Mouse (Mus musculus): ENCODE results near the gene Mrpl43. TPM values are rescaled to one million over a fixed set of nuclear protein-coding genes. Genes with fewer than 3 reads are reported as not detected.
A peak's percentile ranks its signal among the peaks of the same experiment; 100 is the strongest.
"Not testable (repeated sequence)": the region's sequence is repeated elsewhere in the genome, so short reads cannot be mapped to it uniquely, and the experiment has no call there.

Gene Mrpl43
- polyA plus RNA-seq, 1 experiment from 2014 or later: 64.9 TPM

DNA sequence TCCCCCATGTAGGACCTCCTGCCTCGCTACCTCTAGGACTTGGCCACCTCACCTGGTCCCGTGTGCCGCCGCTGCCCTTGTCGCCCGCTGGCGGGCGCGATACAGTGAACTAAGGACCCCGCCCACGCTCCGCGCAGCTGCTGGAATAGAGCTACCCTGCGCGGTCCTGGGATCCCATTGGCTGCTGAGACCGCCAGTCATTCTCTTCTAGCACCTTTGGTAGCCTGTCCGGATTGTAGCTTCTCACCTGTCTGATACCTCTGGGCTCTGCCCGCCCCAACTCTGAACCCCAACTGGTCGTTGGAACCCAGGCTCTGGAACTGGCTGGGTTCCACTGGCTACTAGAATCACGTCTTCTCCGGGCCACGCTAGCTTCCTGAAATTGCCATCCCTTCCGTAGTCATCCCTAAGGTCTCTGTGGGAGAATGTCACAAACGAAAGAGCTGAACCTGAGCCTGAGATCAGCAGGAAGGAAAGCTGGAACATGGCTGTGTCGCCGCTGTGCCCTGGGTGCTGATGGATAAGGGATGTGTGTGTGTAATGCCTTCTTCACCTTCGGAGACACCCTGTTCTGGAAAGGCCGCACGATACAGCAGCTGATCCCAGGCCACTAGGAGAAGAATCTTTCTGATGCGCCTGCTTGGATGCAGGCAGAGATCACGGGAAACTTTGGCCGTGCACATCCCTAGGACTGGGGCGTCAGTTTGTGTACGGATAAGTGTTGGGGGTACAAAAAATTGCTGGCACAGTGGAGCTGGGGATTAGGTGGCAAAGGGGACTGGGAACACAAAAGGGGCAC is 40.5 kb upstream of the Mrpl43 start:
- no peaks in the 10 kb centered on the region for H3K9me3 ChIP-seq (replicated peaks; ENCODE audit: control insufficient read depth, low read length)
- H3K27me3 ChIP-seq (ENCODE audit: control insufficient read depth, insufficient read depth, low read length): peaks cover 6% of the 10 kb centered on the region
- H3K27ac ChIP-seq (ENCODE audit: low read length): peak overlapping the region; percentile 97
- H3K9ac ChIP-seq (ENCODE audit: low read length): peak overlapping the region; percentile 77
- peak overlapping the region; percentile 71 for H3K4me2 ChIP-seq (ENCODE audit: low read depth, low read length)
- 1% methylated on average over 34 of the region's 34 CpGs for WGBS
- peak; percentile 49; the same call in 1 of the 2 replicates for ATAC-seq (ENCODE audit: insufficient read depth, low FRiP score)
- H3K4me1 ChIP-seq (ENCODE audit: control insufficient read depth, insufficient read depth, low read length): peaks cover 21% of the 10 kb centered on the region; the same call in 1 of the 2 replicates
- peak overlapping the region; percentile 62 for H3K4me3 ChIP-seq (replicated peaks; ENCODE audit: low read length)
- H3K36me3 ChIP-seq (ENCODE audit: control insufficient read depth, insufficient read depth, low read length): no peaks in the 10 kb centered on the region

DNA sequence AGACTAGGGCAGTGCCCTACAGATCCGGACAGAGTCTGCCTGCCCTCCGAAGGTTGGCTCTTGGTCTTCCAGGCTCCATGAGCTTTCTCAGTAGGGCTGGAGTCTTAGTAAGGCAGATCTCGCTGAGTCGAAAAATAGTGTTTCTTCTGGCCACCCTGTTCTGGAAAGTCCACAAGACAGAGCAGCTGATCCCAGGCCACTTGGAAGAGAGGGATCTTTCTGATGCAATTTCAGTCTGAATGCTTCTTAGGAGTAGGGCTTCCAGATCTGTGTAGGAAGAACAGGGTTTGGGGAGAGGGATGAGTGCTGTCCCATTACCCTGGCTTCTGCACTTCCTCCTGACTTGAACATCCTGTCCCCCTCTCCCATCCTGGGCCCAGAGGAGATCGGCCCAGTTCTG is 39.4 kb upstream of the Mrpl43 start, which contains the start of gene Pdzd7:
TSS of gene Pdzd7 (minus strand) at position 67 of the 400 bp plus-strand sequence.
- no peak within 1 kb of the TSS for H3K27ac ChIP-seq (ENCODE audit: low read length)
- no peaks in the 10 kb centered on the region for H3K36me3 ChIP-seq (ENCODE audit: control insufficient read depth, insufficient read depth, low read length)
- peaks cover 21% of the 10 kb centered on the region; the same call in 1 of the 2 replicates for H3K4me1 ChIP-seq (ENCODE audit: control insufficient read depth, insufficient read depth, low read length)
- peak within 1 kb of the TSS; percentile 71 for H3K4me2 ChIP-seq (ENCODE audit: low read depth, low read length)
- WGBS: 74% methylated on average over 5 of the region's 5 CpGs
- no peaks in the 10 kb centered on the region for H3K9me3 ChIP-seq (replicated peaks; ENCODE audit: control insufficient read depth, low read length)
- peaks cover 9% of the 10 kb centered on the region for H3K27me3 ChIP-seq (ENCODE audit: control insufficient read depth, insufficient read depth, low read length)
- peak within 1 kb of the TSS; percentile 77 for H3K9ac ChIP-seq (ENCODE audit: low read length)
- ATAC-seq (ENCODE audit: insufficient read depth, low FRiP score): no peak
- peak within 1 kb of the TSS; percentile 62 for H3K4me3 ChIP-seq (replicated peaks; ENCODE audit: low read length)

DNA sequence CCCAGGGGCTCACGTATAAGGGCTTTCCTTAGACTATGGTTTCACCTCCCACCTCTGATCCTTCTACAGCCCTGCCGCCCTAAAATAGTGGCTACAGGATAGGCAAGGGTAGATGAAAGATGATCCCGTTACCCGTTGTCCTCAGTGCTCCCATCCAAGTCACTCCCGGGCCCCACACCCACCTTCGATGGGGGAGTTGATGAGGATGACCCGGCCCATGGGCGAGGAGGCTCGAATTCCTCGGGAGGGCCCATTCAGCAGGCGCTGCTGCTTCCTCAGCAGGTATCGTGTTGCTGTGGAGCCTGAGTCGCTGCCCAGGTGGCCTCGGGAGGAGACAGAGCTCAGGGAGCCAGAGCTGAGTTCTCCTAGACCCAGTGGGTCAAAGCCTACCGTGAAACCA is 39.0 kb upstream of the Mrpl43 start:
- no peak overlapping the region for H3K27ac ChIP-seq (ENCODE audit: low read length)
- no peak overlapping the region for H3K9ac ChIP-seq (ENCODE audit: low read length)
- WGBS: 36% methylated on average over 15 of the region's 15 CpGs
- no peaks in the 10 kb centered on the region for H3K9me3 ChIP-seq (replicated peaks; ENCODE audit: control insufficient read depth, low read length)
- H3K36me3 ChIP-seq (ENCODE audit: control insufficient read depth, insufficient read depth, low read length): no peaks in the 10 kb centered on the region
- H3K4me1 ChIP-seq (ENCODE audit: control insufficient read depth, insufficient read depth, low read length): peaks cover 21% of the 10 kb centered on the region; the same call in 1 of the 2 replicates
- H3K4me2 ChIP-seq (ENCODE audit: low read depth, low read length): no peak overlapping the region
- H3K27me3 ChIP-seq (ENCODE audit: control insufficient read depth, insufficient read depth, low read length): peaks cover 9% of the 10 kb centered on the region
- no peak overlapping the region for H3K4me3 ChIP-seq (replicated peaks; ENCODE audit: low read length)
- ATAC-seq (ENCODE audit: insufficient read depth, low FRiP score): no peak

DNA sequence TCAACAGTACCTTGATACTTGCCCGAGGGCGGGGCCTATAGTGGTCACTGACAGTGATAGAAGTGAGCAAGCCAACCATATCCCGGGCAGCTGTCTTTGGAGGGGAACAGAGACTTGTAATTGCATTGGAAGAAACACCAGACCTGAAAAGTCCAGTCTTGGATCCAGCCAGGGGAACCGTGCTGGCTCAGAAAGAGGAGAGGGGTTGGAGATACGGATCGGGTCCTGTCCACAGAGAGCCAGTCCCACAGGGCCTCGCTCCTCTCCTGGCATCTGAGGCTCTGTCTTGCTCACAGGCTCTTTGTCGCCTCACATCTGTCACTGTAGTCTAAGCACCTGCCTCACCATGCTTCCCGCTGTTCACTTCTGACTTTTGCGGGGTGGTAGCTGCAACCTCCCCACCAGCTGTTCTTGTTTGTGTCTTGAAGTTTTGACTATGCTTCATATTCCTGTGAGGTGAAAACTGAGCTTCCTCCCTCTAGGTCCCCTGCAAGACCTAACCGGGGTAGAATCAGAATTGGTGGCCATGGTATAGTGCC is 38.2 kb upstream of the Mrpl43 start:
- peaks cover 9% of the 10 kb centered on the region for H3K27me3 ChIP-seq (ENCODE audit: control insufficient read depth, insufficient read depth, low read length)
- H3K9me3 ChIP-seq (replicated peaks; ENCODE audit: control insufficient read depth, low read length): no peaks in the 10 kb centered on the region
- H3K4me2 ChIP-seq (ENCODE audit: low read depth, low read length): no peak overlapping the region
- H3K27ac ChIP-seq (ENCODE audit: low read length): no peak overlapping the region
- peaks cover 21% of the 10 kb centered on the region; the same call in 1 of the 2 replicates for H3K4me1 ChIP-seq (ENCODE audit: control insufficient read depth, insufficient read depth, low read length)
- ATAC-seq (ENCODE audit: insufficient read depth, low FRiP score): no peak
- no peak overlapping the region for H3K4me3 ChIP-seq (replicated peaks; ENCODE audit: low read length)
- H3K9ac ChIP-seq (ENCODE audit: low read length): no peak overlapping the region
- no peaks in the 10 kb centered on the region for H3K36me3 ChIP-seq (ENCODE audit: control insufficient read depth, insufficient read depth, low read length)
- 68% methylated on average over 11 of the region's 11 CpGs for WGBS

DNA sequence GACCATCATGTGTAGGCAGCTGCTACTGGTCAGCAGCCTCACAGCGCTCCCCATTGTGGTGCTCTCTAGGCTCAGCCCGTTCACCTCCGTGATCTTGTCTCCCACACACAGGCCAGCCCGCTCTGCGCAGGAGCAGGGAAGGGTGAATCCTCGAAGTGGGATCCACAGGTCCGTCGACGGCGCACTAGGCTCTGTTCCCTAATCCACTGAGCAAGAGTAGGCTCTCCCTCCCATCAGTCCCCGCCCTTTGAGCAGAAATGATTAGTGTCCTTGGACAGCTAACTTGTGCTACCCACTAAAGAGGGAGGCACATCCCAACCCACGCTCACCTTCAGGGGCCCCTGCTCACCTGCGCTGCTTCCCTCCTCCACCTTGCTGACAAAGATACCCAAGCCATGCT is 34.0 kb upstream of the Mrpl43 start:
- Histone ChIP-seq H3K4me2 (ENCODE audit: low read depth, low read length) (no peak overlapping the region), H3K4me1 (ENCODE audit: control insufficient read depth, insufficient read depth, low read length) (no peaks in the 10 kb centered on the region), H3K4me3 (replicated peaks; ENCODE audit: low read length) (no peak overlapping the region), H3K9ac (ENCODE audit: low read length) (no peak overlapping the region), H3K27me3 (ENCODE audit: control insufficient read depth, insufficient read depth, low read length) (peaks cover 4% of the 10 kb centered on the region), H3K27ac (ENCODE audit: low read length) (no peak overlapping the region), H3K36me3 (ENCODE audit: control insufficient read depth, insufficient read depth, low read length) (no peaks in the 10 kb centered on the region), H3K9me3 (replicated peaks; ENCODE audit: control insufficient read depth, low read length) (no peaks in the 10 kb centered on the region)
- 43% methylated on average over 13 of the region's 13 CpGs for WGBS
- ATAC-seq (ENCODE audit: insufficient read depth, low FRiP score): no peak

DNA sequence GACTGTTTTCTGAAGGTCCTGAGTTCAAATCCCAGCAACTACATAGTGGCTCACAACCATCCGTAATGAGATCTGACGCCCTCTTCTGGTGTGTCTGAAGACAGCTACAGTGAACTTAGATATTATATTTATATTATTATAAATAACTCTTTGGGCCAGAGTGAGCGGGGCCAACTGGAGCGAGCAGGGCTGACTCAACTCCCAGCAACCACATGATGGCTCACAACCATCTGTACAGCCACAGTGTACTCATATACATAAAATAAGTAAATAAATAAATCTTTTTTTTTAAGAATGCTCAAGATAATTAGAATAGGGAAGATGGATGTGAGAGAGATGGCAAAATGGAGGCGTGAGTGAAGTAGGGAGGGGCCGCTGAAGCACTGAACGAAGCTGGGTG is 32.0 kb upstream of the Mrpl43 start:
- not testable (repeated sequence) for H3K27me3 ChIP-seq (ENCODE audit: control insufficient read depth, insufficient read depth, low read length); ATAC-seq (ENCODE audit: insufficient read depth, low FRiP score); H3K27ac ChIP-seq (ENCODE audit: low read length); H3K36me3 ChIP-seq (ENCODE audit: control insufficient read depth, insufficient read depth, low read length); H3K4me3 ChIP-seq (replicated peaks; ENCODE audit: low read length); H3K9ac ChIP-seq (ENCODE audit: low read length); H3K9me3 ChIP-seq (replicated peaks; ENCODE audit: control insufficient read depth, low read length); H3K4me2 ChIP-seq (ENCODE audit: low read depth, low read length); H3K4me1 ChIP-seq (ENCODE audit: control insufficient read depth, insufficient read depth, low read length)
- WGBS: 86% methylated on average over 7 of the region's 7 CpGs

DNA sequence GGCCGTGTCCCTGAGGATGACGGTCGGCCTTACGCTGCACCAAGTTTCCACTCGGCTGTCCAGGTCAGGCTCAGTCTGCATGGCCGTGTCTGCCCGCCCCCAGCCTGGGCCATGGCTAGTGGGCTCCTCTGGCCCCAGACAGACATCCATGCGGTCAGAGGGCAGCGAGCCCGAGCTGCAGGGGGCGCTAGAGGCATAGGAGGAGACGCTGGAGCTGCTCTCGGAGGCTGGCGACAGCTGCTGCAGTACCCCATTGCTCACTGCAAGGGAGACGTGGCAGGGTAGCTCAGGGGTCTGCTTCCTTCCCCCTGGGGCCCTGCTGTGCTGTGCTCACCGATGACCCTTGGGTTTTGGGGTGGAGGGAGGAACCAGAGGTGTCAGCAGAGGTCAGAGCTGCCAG is 30.6 kb upstream of the Mrpl43 start:
- Histone ChIP-seq H3K27me3 (ENCODE audit: control insufficient read depth, insufficient read depth, low read length) (peaks cover 4% of the 10 kb centered on the region; the same call in 1 of the 2 replicates), H3K4me2 (ENCODE audit: low read depth, low read length) (no peak overlapping the region), H3K27ac (ENCODE audit: low read length) (no peak overlapping the region), H3K9ac (ENCODE audit: low read length) (no peak overlapping the region), H3K9me3 (replicated peaks; ENCODE audit: control insufficient read depth, low read length) (no peaks in the 10 kb centered on the region), H3K4me1 (ENCODE audit: control insufficient read depth, insufficient read depth, low read length) (0 out of 2 replicates have a peak, but pooled peaks cover 5% of the 10 kb centered on the region), H3K36me3 (ENCODE audit: control insufficient read depth, insufficient read depth, low read length) (no peaks in the 10 kb centered on the region), H3K4me3 (replicated peaks; ENCODE audit: low read length) (no peak overlapping the region)
- ATAC-seq (ENCODE audit: insufficient read depth, low FRiP score): no peak
- 43% methylated on average over 16 of the region's 16 CpGs for WGBS

DNA sequence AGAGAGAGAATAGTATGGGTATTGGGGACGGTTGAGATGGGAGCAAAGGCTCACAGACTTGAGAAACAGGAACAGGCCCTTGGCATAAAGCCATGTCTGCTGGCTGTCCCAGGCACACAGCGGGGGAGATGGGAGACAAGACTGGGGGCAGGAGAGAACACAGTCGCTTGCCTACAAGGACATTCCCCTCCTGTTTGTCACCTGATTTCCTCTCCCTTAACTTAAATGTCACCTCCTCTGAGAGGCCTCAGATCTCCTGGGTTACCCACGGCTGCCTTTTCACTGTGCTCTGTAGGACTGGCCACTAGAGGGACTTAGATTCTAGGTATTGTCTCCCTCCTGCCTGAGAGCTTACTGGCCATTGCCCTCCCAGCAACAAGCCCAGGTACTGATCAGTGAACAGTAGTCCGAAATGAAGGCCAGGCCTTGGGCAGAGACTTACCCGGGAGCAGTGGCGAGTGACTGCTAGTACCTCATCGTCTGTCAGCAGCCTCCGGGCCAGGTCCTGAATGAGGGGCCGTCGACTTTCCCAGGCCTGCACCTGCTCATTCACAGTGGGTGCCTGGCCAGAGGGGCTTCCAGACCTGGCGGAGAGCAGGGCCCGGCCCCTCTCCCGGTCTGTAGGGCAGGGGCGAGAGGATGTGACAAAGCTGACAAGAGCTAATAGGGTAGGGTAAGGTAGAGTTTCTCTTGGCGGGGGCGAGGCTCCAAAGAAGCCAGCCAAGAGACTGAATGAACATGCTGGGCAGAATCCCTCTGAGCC is 26.5 kb upstream of the Mrpl43 start:
- no peak overlapping the region for H3K4me2 ChIP-seq (ENCODE audit: low read depth, low read length)
- ATAC-seq (ENCODE audit: insufficient read depth, low FRiP score): no peak
- H3K9ac ChIP-seq (ENCODE audit: low read length): no peak overlapping the region
- H3K9me3 ChIP-seq (replicated peaks; ENCODE audit: control insufficient read depth, low read length): no peaks in the 10 kb centered on the region
- H3K4me1 ChIP-seq (ENCODE audit: control insufficient read depth, insufficient read depth, low read length): peaks cover 23% of the 10 kb centered on the region
- no peaks in the 10 kb centered on the region for H3K27me3 ChIP-seq (ENCODE audit: control insufficient read depth, insufficient read depth, low read length)
- H3K27ac ChIP-seq (ENCODE audit: low read length): no peak overlapping the region
- H3K4me3 ChIP-seq (replicated peaks; ENCODE audit: low read length): no peak overlapping the region
- H3K36me3 ChIP-seq (ENCODE audit: control insufficient read depth, insufficient read depth, low read length): no peaks in the 10 kb centered on the region
- WGBS: 48% methylated on average over 17 of the region's 17 CpGs

DNA sequence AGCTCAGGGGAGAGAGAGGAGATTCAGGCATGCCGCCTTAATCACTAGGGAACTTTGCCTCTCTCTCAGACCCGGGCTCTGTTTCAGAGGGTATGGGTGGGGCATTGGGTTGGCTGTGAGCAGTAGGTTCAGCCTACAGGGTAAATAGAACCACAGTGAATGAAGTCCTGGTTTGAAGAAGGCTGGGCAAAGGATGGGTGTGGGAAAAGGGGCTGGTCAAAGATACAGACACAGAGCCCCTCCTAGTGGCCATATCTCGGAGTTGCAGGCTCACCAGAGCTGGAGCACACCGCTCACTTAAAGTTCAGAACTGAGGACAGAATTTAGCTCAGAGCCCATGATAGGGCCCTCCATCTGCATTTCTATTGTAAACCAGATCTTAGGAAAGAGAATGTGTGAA is 25.5 kb upstream of the Mrpl43 start:
- 16% methylated on average over 4 of the region's 4 CpGs for WGBS
- H3K27me3 ChIP-seq (ENCODE audit: control insufficient read depth, insufficient read depth, low read length): no peaks in the 10 kb centered on the region
- H3K36me3 ChIP-seq (ENCODE audit: control insufficient read depth, insufficient read depth, low read length): peaks cover 4% of the 10 kb centered on the region; the same call in 1 of the 2 replicates
- no peak overlapping the region for H3K4me3 ChIP-seq (replicated peaks; ENCODE audit: low read length)
- H3K9me3 ChIP-seq (replicated peaks; ENCODE audit: control insufficient read depth, low read length): no peaks in the 10 kb centered on the region
- no peak overlapping the region for H3K4me2 ChIP-seq (ENCODE audit: low read depth, low read length)
- peak; percentile 71 for ATAC-seq (ENCODE audit: insufficient read depth, low FRiP score)
- H3K27ac ChIP-seq (ENCODE audit: low read length): peak overlapping the region; percentile 49; the same call in 1 of the 2 replicates
- no peak overlapping the region for H3K9ac ChIP-seq (ENCODE audit: low read length)
- H3K4me1 ChIP-seq (ENCODE audit: control insufficient read depth, insufficient read depth, low read length): peaks cover 26% of the 10 kb centered on the region

Measured in stomach, embryonic 16.5 days (tissue).